Mouse (Mus musculus) CD8-positive naive resting alpha-beta T cell, adult 2 months (primary cell): ENCODE measurements at regions not wholly inside any gene's neighbourhood (a gene's known extent, or its start where the extent isn't known, plus 50 kb on each side); places are given as distances from the start of the nearest gene placed in this dataset.

Experiments used
- DNase-seq, 2 experiments: peaks; one replicate each; pipeline ENCODE4 v3.0.0; 2022; ENCODE audit warnings: low read depth in 2 of 2, low spot score in 2 of 2

- no peak for DNase-seq
These were observed 75.6 kb upstream of the Pgrmc2 start for GRCm38 (mm10) chr3:41158314-41158973.

- DNase-seq: no peak
These were observed 74.6 kb upstream of the Pgrmc2 start for GRCm38 (mm10) chr3:41157428-41157827.

- no peak for DNase-seq
These were observed 73.7 kb upstream of the Pgrmc2 start for GRCm38 (mm10) chr3:41156562-41156961.

- DNase-seq: no peak
These were observed 72.4 kb upstream of the Pgrmc2 start for GRCm38 (mm10) chr3:41155132-41155760.

GRCm38 (mm10) chr3:41154402-41154801, 71.6 kb upstream of the Pgrmc2 start:
- no peak for DNase-seq

- no peak for DNase-seq
These were observed 69.1 kb upstream of the Pgrmc2 start for GRCm38 (mm10) chr3:41151989-41152388.

GRCm38 (mm10) chr3:41140391-41140790, 57.5 kb upstream of the Pgrmc2 start:
- no peak for DNase-seq

GRCm38 (mm10) chr3:41137931-41138330, 55.1 kb upstream of the Pgrmc2 start:
- DNase-seq: no peak

GRCm38 (mm10) chr3:41132889-41133288, 50.0 kb upstream of the Pgrmc2 start:
- no peak for DNase-seq
